Mouse (Mus musculus): ENCODE results near the gene Mrpl1. TPM values are rescaled to one million over a fixed set of nuclear protein-coding genes. Genes with fewer than 3 reads are reported as not detected.

Mrpl1 gene
- polyA plus RNA-seq (2017; shearing (Covaris generic)): 10 to 100 TPM; 18.4 to 21.3 TPM

GRCm38 (mm10) chr5:96209459-96209858 is at the start of gene Mrpl1:
Gene Mrpl1, plus strand, starts transcription at chr5:96209493.

GRCm38 (mm10) chr5:96164021-96164411 is 45.3 kb upstream of the Mrpl1 start, which contains the start of gene Cnot6l:
Gene Cnot6l, minus strand, starts transcription at chr5:96164171.

Other genes starting within 250 kb of the Mrpl1 start
- 100 to 1,000 TPM in 1 of 2 experiments, 10 to 100 TPM in 1; 69.9 to 108 TPM for gene Cnot6l, start 45.3 kb upstream of the Mrpl1 start, polyA plus RNA-seq (2017; shearing (Covaris generic))
- under 1 TPM; 0.12 to 0.24 TPM for gene Fras1, start 164.5 kb downstream of the Mrpl1 start, polyA plus RNA-seq (2017; shearing (Covaris generic))

Data from activated CD4-positive, CD25-positive, alpha-beta regulatory T cell (primary cell).